Mouse (Mus musculus): ENCODE results near the gene Pcsk7. TPM values are rescaled to one million over a fixed set of nuclear protein-coding genes. Genes with fewer than 3 reads are reported as not detected.

The Pcsk7 gene
- polyA plus RNA-seq (2012; rRNA removed), result 36.3 and 38.8 TPM in 2 replicates

GRCm38 (mm10) chr9:45906355-45907077 lies at the start of gene Pcsk7, which contains the start of gene Rnf214:
Gene Pcsk7 (plus strand): TSS chr9:45906497.
Gene Rnf214 (minus strand): TSS chr9:45906911.

GRCm38 (mm10) chr9:45935628-45936210 lies 29.4 kb downstream of the Pcsk7 start, which contains the start of gene Tagln:
Gene Tagln (minus strand): TSS chr9:45936058.

DNA sequence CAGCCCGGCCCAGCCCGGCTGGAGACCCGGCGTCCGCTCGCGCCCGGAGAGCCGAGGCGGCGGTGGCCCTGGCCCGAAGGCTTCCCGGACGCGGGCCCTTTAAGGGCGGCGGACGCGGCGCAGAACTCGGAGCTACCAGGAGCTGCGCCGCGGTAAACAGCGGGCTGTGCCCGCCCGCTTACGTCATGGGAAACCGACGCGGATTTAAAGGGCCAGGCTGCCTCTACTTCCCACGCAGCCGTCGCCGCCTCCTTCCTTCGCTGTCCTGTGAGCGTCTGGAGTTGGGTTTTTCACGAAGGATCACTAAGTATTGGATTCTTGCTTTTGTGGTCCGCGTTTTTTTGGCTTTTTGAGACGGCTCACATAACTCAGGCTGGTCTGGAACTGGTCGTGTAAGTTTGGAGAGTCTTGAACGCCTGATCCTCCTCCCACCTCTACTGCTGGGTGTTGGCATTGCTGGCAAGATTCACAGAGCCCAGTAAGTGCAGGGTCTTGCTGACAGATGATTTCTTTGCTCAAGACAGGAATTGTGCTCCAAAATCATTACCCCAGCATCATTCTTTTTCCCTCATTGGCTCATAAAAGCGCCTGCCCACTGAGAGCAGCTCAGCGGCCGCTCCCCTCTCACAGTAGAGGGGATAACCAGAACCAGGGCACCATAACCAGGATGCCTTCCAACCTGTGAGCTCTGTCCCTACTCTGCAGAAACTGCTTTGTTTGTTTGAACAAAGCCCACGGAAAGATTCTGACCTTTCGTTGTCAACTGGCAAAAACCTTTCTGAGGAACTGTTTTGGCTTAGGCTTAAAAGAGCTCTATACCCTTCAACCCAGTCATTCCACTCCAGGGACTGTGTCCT lies 49.0 kb downstream of the Pcsk7 start, which contains the start of gene Sidt2:
Gene Sidt2 (minus strand): TSS at position 152 of the 857 bp plus-strand sequence.

Other genes starting within 250 kb of the Pcsk7 start
- 18.2 and 20.6 TPM in 2 replicates for gene Cep164, start 77.8 kb upstream of the Pcsk7 start, polyA plus RNA-seq (2012; rRNA removed)
- 41.2 and 42.7 TPM in 2 replicates for gene Bace1, start 67.9 kb upstream of the Pcsk7 start, polyA plus RNA-seq (2012; rRNA removed)
- gene Rnf214, start 414 bp downstream of the Pcsk7 start, polyA plus RNA-seq (2012; rRNA removed), result 51.3 and 52.4 TPM in 2 replicates
- gene Tagln, start 29.6 kb downstream of the Pcsk7 start, polyA plus RNA-seq (2012; rRNA removed), result 8.0 and 9.2 TPM in 2 replicates
- 79.1 and 108 TPM in 2 replicates for gene Sidt2, start 48.8 kb downstream of the Pcsk7 start, polyA plus RNA-seq (2012; rRNA removed)
- 137 and 138 TPM in 2 replicates for gene Pafah1b2, start 106.2 kb downstream of the Pcsk7 start, polyA plus RNA-seq (2012; rRNA removed)
- 13.9 and 15.5 TPM in 2 replicates for gene Sik3, start 106.3 kb downstream of the Pcsk7 start, polyA plus RNA-seq (2012; rRNA removed)

Measured in central nervous system, embryonic 18 days (tissue).